Mouse (Mus musculus): ENCODE data around the gene Snx29.

Gene Snx29

GRCm38 (mm10) chr16:11728131-11728530 is 405.4 kb downstream of the Snx29 start:
- no peak for DNase-seq (ENCODE audit: low spot score in 2 of 2)

GRCm38 (mm10) chr16:11728627-11729026 is 405.9 kb downstream of the Snx29 start:
- DNase-seq (ENCODE audit: low spot score in 2 of 2): peak; percentile 6 to 18

- DNase-seq (ENCODE audit: low spot score in 2 of 2): no peak
Observed at GRCm38 (mm10) chr16:11729111-11729510, 406.4 kb downstream of the Snx29 start.

GRCm38 (mm10) chr16:11729815-11730214 is 407.1 kb downstream of the Snx29 start:
- no peak for DNase-seq (ENCODE audit: low spot score in 2 of 2)

GRCm38 (mm10) chr16:11731014-11731535 is 408.4 kb downstream of the Snx29 start:
- DNase-seq (ENCODE audit: low spot score in 2 of 2): no peak

- DNase-seq (ENCODE audit: low spot score in 2 of 2): no peak
Observed at GRCm38 (mm10) chr16:11738341-11738740, 415.6 kb downstream of the Snx29 start.

GRCm38 (mm10) chr16:11741951-11742350 is 419.2 kb downstream of the Snx29 start:
- DNase-seq (ENCODE audit: low spot score in 2 of 2): no peak

GRCm38 (mm10) chr16:11742351-11742750 is 419.6 kb downstream of the Snx29 start:
- DNase-seq (ENCODE audit: low spot score in 2 of 2): no peak

- no peak for DNase-seq (ENCODE audit: low spot score in 2 of 2)
Observed at GRCm38 (mm10) chr16:11743013-11743412, 420.3 kb downstream of the Snx29 start.

GRCm38 (mm10) chr16:11743724-11744123 is 421.0 kb downstream of the Snx29 start:
- DNase-seq (ENCODE audit: low spot score in 2 of 2): no peak

- no peak for DNase-seq (ENCODE audit: low spot score in 2 of 2)
Observed at GRCm38 (mm10) chr16:11746036-11746435, 423.3 kb downstream of the Snx29 start.

GRCm38 (mm10) chr16:11747867-11748266 is 425.2 kb downstream of the Snx29 start:
- DNase-seq (ENCODE audit: low spot score in 2 of 2): no peak

- DNase-seq (ENCODE audit: low spot score in 2 of 2): no peak
Observed at GRCm38 (mm10) chr16:11749111-11749510, 426.4 kb downstream of the Snx29 start.

- no peak for DNase-seq (ENCODE audit: low spot score in 2 of 2)
Observed at GRCm38 (mm10) chr16:11750605-11751004, 427.9 kb downstream of the Snx29 start.

GRCm38 (mm10) chr16:11752557-11752956 is 429.8 kb downstream of the Snx29 start:
- no peak for DNase-seq (ENCODE audit: low spot score in 2 of 2)

- no peak for DNase-seq (ENCODE audit: low spot score in 2 of 2)
Observed at GRCm38 (mm10) chr16:11753466-11753865, 430.8 kb downstream of the Snx29 start.

GRCm38 (mm10) chr16:11754136-11754535 is 431.4 kb downstream of the Snx29 start:
- no peak for DNase-seq (ENCODE audit: low spot score in 2 of 2)

- no peak for DNase-seq (ENCODE audit: low spot score in 2 of 2)
Observed at GRCm38 (mm10) chr16:11755281-11756066, 432.8 kb downstream of the Snx29 start.

- no peak for DNase-seq (ENCODE audit: low spot score in 2 of 2)
Observed at GRCm38 (mm10) chr16:11756598-11757245, 434.0 kb downstream of the Snx29 start.

- no peak for DNase-seq (ENCODE audit: low spot score in 2 of 2)
Observed at GRCm38 (mm10) chr16:11757471-11757870, 434.8 kb downstream of the Snx29 start.

- DNase-seq (ENCODE audit: low spot score in 2 of 2): no peak
Observed at GRCm38 (mm10) chr16:11757951-11758350, 435.2 kb downstream of the Snx29 start.

- no peak for DNase-seq (ENCODE audit: low spot score in 2 of 2)
Observed at GRCm38 (mm10) chr16:11772318-11772717, 449.6 kb downstream of the Snx29 start.

GRCm38 (mm10) chr16:11774321-11774720 is 451.6 kb downstream of the Snx29 start:
- DNase-seq (ENCODE audit: low spot score in 2 of 2): no peak

Measured in urinary bladder, postnatal 36 days (tissue).